Mouse (Mus musculus) heart, embryonic 14.5 days (tissue): ENCODE measurements around the gene Mpped2. TPM values are rescaled to one million over a fixed set of nuclear protein-coding genes. Genes with fewer than 3 reads are reported as not detected.

ENCODE experiments used
- ATAC-seq: fragments of 200-750 bp; cut with Nextera tagmentation; 2 replicates; pipeline ENCODE4 v1.8.0; 2017; ENCODE audit warnings: low read depth, moderate TSS enrichment; ENCODE audit not compliant: insufficient number of reproducible peaks, insufficient read depth, low FRiP score
- H3K27ac ChIP-seq, 2 experiments: fragments of 200-500 bp in 1 of 2; fragments of 300-500 bp in 1 of 2; sonication (generic) in 1 of 2; replicated peaks in 1 of 2; 2 replicates each; pipeline ENCODE4 v1.5.1; 2012 to 2014; ENCODE audit warnings: low read depth in 2 of 2, low read length in 2 of 2, control low read depth in 1 of 2, mild to moderate bottlenecking in 1 of 2, mixed read lengths in 1 of 2; ENCODE audit not compliant: control insufficient read depth in 1 of 2, insufficient read depth in 1 of 2
- H3K27me3 ChIP-seq: fragments of 300-500 bp; sonication (generic); 2 replicates; pipeline ENCODE4 v1.6.1; 2014; ENCODE audit warnings: mild to moderate bottlenecking, low read length, control low read depth; ENCODE audit not compliant: control insufficient read depth, insufficient read depth
- H3K36me3 ChIP-seq: fragments of 300-500 bp; sonication (generic); 2 replicates; pipeline ENCODE4 v1.6.1; 2014; ENCODE audit warnings: mild to moderate bottlenecking, control low read depth, low read length, mixed read lengths; ENCODE audit not compliant: control insufficient read depth, insufficient read depth
- H3K4me1 ChIP-seq, 2 experiments: fragments of 200-500 bp in 1 of 2; fragments of 300-500 bp in 1 of 2; sonication (generic) in 1 of 2; 2 replicates each; pipeline ENCODE4 v1.6.1; 2012 to 2014; ENCODE audit warnings: low read length in 2 of 2, control low read depth in 1 of 2, mixed read lengths in 1 of 2; ENCODE audit not compliant: control insufficient read depth in 2 of 2, insufficient read depth in 2 of 2
- H3K4me2 ChIP-seq: fragments of 300-500 bp; sonication (generic); 2 replicates; pipeline ENCODE4 v1.6.1; 2014; ENCODE audit warnings: mild to moderate bottlenecking, low read length
- H3K4me3 ChIP-seq, 2 experiments: fragments of 200-500 bp in 1 of 2; fragments of 300-500 bp in 1 of 2; sonication (generic) in 1 of 2; 2 replicates each; pipeline ENCODE4 v1.5.1; 2012 to 2014; ENCODE audit warnings: low read length in 2 of 2, mild to moderate bottlenecking in 2 of 2, control low read depth in 1 of 2, low read depth in 1 of 2, moderate library complexity in 1 of 2; ENCODE audit not compliant: control insufficient read depth in 1 of 2, insufficient read depth in 1 of 2
- H3K9ac ChIP-seq: fragments of 300-500 bp; sonication (generic); 2 replicates; pipeline ENCODE4 v1.6.1; 2014; ENCODE audit warnings: mild to moderate bottlenecking, low read length
- H3K9me3 ChIP-seq: fragments of 300-500 bp; sonication (generic); 2 replicates; pipeline ENCODE4 v1.6.1; 2016; ENCODE audit warnings: low read length, control low read depth; ENCODE audit not compliant: control insufficient read depth
- WGBS: fragments of 180-500 bp; shearing (Covaris S2); extraction: QIAGEN DNeasy Blood & Tissue Kit; methylation state at CpG from one replicate; pipeline ENCODE4 v1.1.7; 2014; 5-methylcytosine and 5-hydroxymethylcytosine counted together
- polyA plus RNA-seq: library from polyadenylated mRNA; unstranded; fragments of >200 nt; fragmentation: Nextera tagmentation; extraction: Ambion mirVana; gene quantifications from 2 replicates; pipeline ENCODE4 v1.2.1, GENCODE M21; 2014

The Mpped2 gene
- polyA plus RNA-seq, 1 experiment from 2014 or later, result 68.7 TPM

- H3K36me3 ChIP-seq, result 0 out of 2 replicates have a peak, but pooled peaks cover 16% of the 10 kb centered on the region
- ATAC-seq, result no peak
Measured at GRCm38 (mm10) chr2:106783311-106783710, 90.2 kb downstream of the Mpped2 start.

GRCm38 (mm10) chr2:106788055-106788454 lies 95.0 kb downstream of the Mpped2 start:
- 0 out of 2 replicates have a peak, but pooled peaks cover 16% of the 10 kb centered on the region for H3K36me3 ChIP-seq
- peak overlapping the region in 1 of 2 experiments; percentile 41; a peak in 1 of 4 replicates for H3K27ac ChIP-seq
- no peak overlapping the region for H3K4me3 ChIP-seq
- H3K4me2 ChIP-seq, result no peak overlapping the region
- no peaks in the 10 kb centered on the region for H3K9me3 ChIP-seq
- 43% methylated on average over 8 of the region's 8 CpGs for WGBS
- no peak overlapping the region for H3K9ac ChIP-seq
- peaks cover 13 to 25% of the 10 kb centered on the region in 2 experiments for H3K4me1 ChIP-seq
- no peaks in the 10 kb centered on the region for H3K27me3 ChIP-seq
- no peak for ATAC-seq

More at GRCm38 (mm10) chr2:106783311-106783710, 90.2 kb downstream of the Mpped2 start:
- no peak overlapping the region for H3K27ac ChIP-seq
- H3K4me3 ChIP-seq, result no peak overlapping the region
- H3K9ac ChIP-seq, result no peak overlapping the region
- H3K9me3 ChIP-seq, result no peaks in the 10 kb centered on the region
- no peak overlapping the region for H3K4me2 ChIP-seq
- H3K4me1 ChIP-seq, result peaks cover 0 to 17% of the 10 kb centered on the region in 2 experiments; a peak in 2 of 4 replicates
- 75% methylated on average over 4 of the region's 4 CpGs for WGBS
- no peaks in the 10 kb centered on the region for H3K27me3 ChIP-seq

- Histone ChIP-seq H3K4me3 (no peak overlapping the region), H3K4me2 (no peak overlapping the region), H3K9me3 (no peaks in the 10 kb centered on the region), H3K9ac (no peak overlapping the region), H3K27ac (0 out of 4 replicates have a peak overlapping the region, but pooled peaks of 1 of the 2 experiments have one; percentile 41), H3K4me1 (peaks cover 13 to 25% of the 10 kb centered on the region in 2 experiments), H3K36me3 (0 out of 2 replicates have a peak, but pooled peaks cover 16% of the 10 kb centered on the region), H3K27me3 (no peaks in the 10 kb centered on the region)
- no peak for ATAC-seq
- WGBS, result 41% methylated on average over 4 of the region's 4 CpGs
Measured at GRCm38 (mm10) chr2:106788573-106788972, 95.5 kb downstream of the Mpped2 start.

GRCm38 (mm10) chr2:106789694-106790328 lies 96.7 kb downstream of the Mpped2 start:
- H3K4me1 ChIP-seq, result peaks cover 13 to 25% of the 10 kb centered on the region in 2 experiments
- H3K4me3 ChIP-seq, result no peak overlapping the region
- 0 out of 2 replicates have a peak, but pooled peaks cover 11% of the 10 kb centered on the region for H3K36me3 ChIP-seq
- 65% methylated on average over 5 of the region's 5 CpGs for WGBS
- H3K9ac ChIP-seq, result no peak overlapping the region
- H3K4me2 ChIP-seq, result no peak overlapping the region
- no peak for ATAC-seq
- H3K9me3 ChIP-seq, result no peaks in the 10 kb centered on the region
- H3K27me3 ChIP-seq, result no peaks in the 10 kb centered on the region
- H3K27ac ChIP-seq, result peak overlapping the region; percentile 22 to 35; a peak in 2 of 4 replicates

GRCm38 (mm10) chr2:106790329-106790701 lies 97.2 kb downstream of the Mpped2 start:
- Histone ChIP-seq H3K36me3 (0 out of 2 replicates have a peak, but pooled peaks cover 8% of the 10 kb centered on the region), H3K27ac (peak overlapping the region in 1 of 2 experiments; percentile 35; a peak in 1 of 4 replicates), H3K4me2 (no peak overlapping the region), H3K27me3 (no peaks in the 10 kb centered on the region), H3K9me3 (no peaks in the 10 kb centered on the region), H3K4me1 (peaks cover 13 to 25% of the 10 kb centered on the region in 2 experiments), H3K4me3 (no peak overlapping the region), H3K9ac (no peak overlapping the region)
- ATAC-seq, result no peak
- 49% methylated on average over 3 of the region's 3 CpGs for WGBS

GRCm38 (mm10) chr2:106796246-106796645 lies 103.2 kb downstream of the Mpped2 start:
- H3K36me3 ChIP-seq, result 0 out of 2 replicates have a peak, but pooled peaks cover 3% of the 10 kb centered on the region
- 21% methylated on average over 7 of the region's 7 CpGs for WGBS
- peaks cover 12 to 36% of the 10 kb centered on the region in 2 experiments for H3K4me1 ChIP-seq
- peak overlapping the region; percentile 6; the same call in 1 of the 2 replicates for H3K9ac ChIP-seq
- H3K4me3 ChIP-seq, result no peak overlapping the region
- peak overlapping the region; percentile 36 for H3K4me2 ChIP-seq
- H3K27ac ChIP-seq, result peak overlapping the region in 1 of 2 experiments; percentile 12; a peak in 1 of 4 replicates
- no peak for ATAC-seq
- no peaks in the 10 kb centered on the region for H3K27me3 ChIP-seq
- H3K9me3 ChIP-seq, result no peaks in the 10 kb centered on the region

- Histone ChIP-seq H3K27ac (peak overlapping the region; percentile 12 to 20; a peak in 1 of 4 replicates), H3K4me1 (peaks cover 11 to 36% of the 10 kb centered on the region in 2 experiments), H3K4me3 (no peak overlapping the region), H3K27me3 (no peaks in the 10 kb centered on the region), H3K36me3 (no peaks in the 10 kb centered on the region), H3K9ac (no peak overlapping the region), H3K4me2 (peak overlapping the region; percentile 24), H3K9me3 (no peaks in the 10 kb centered on the region)
- no peak for ATAC-seq
- WGBS, result 42% methylated on average over 3 of the region's 3 CpGs
Measured at GRCm38 (mm10) chr2:106797855-106798254, 104.8 kb downstream of the Mpped2 start.
